Mouse (Mus musculus) forebrain, embryonic 14.5 days (tissue): ENCODE data around the gene Sipa1l2. TPM values are rescaled to one million over a fixed set of nuclear protein-coding genes. Genes with fewer than 3 reads are reported as not detected.

Experiments
- ATAC-seq: fragments of 200-750 bp; cut with Nextera tagmentation; 2 replicates; pipeline ENCODE4 v1.8.0; 2017; ENCODE audit warnings: mild to moderate bottlenecking, moderate library complexity
- DNase-seq: peaks from one replicate; pipeline ENCODE4 v3.0.0-alpha.2; 2015; ENCODE audit warnings: low spot score
- H3K27ac ChIP-seq: fragments of 300-500 bp; sonication (generic); 2 replicates; pipeline ENCODE4 v1.5.1; 2014; ENCODE audit warnings: low read depth, mild to moderate bottlenecking, control low read depth, low read length, moderate library complexity
- H3K27me3 ChIP-seq: fragments of 300-500 bp; sonication (generic); replicated peaks from 2 replicates; pipeline ENCODE4 v1.6.1; 2014; ENCODE audit warnings: low read length, control low read depth, mixed read lengths; ENCODE audit not compliant: control insufficient read depth, insufficient read depth
- H3K36me3 ChIP-seq: fragments of 300-500 bp; sonication (generic); 2 replicates; pipeline ENCODE4 v1.6.1; 2014; ENCODE audit warnings: low read length, control low read depth; ENCODE audit not compliant: control insufficient read depth, insufficient read depth
- H3K4me1 ChIP-seq: fragments of 300-500 bp; sonication (generic); 2 replicates; pipeline ENCODE4 v1.6.1; 2014; ENCODE audit warnings: antibody characterized with exemption, low read length, control low read depth; ENCODE audit not compliant: control insufficient read depth, insufficient read depth
- H3K4me2 ChIP-seq: fragments of 300-500 bp; sonication (generic); 2 replicates; pipeline ENCODE4 v1.6.1; 2014; ENCODE audit warnings: mild to moderate bottlenecking, control low read depth, low read length
- H3K4me3 ChIP-seq: fragments of 300-500 bp; sonication (generic); 2 replicates; pipeline ENCODE4 v1.5.1; 2014; ENCODE audit warnings: low read depth, low read length, control low read depth
- H3K9ac ChIP-seq: fragments of 300-500 bp; sonication (generic); 2 replicates; pipeline ENCODE4 v1.6.1; 2014; ENCODE audit warnings: mild to moderate bottlenecking, low read length, control low read depth, moderate library complexity
- H3K9me3 ChIP-seq: fragments of 300-500 bp; sonication (generic); replicated peaks from 2 replicates; pipeline ENCODE4 v1.6.1; 2016; ENCODE audit warnings: low read length, control low read depth, mixed read lengths; ENCODE audit not compliant: control insufficient read depth
- WGBS: fragments of 180-500 bp; shearing (Covaris S2); extraction: QIAGEN DNeasy Blood & Tissue Kit; methylation state at CpG from one replicate; pipeline ENCODE4 v1.1.7; 2014; 5-methylcytosine and 5-hydroxymethylcytosine counted together
- polyA plus RNA-seq: library from polyadenylated mRNA; unstranded; fragments of >200 nt; fragmentation: Nextera tagmentation; extraction: Ambion mirVana; gene quantifications from 2 replicates; pipeline ENCODE4 v1.2.1, GENCODE M21; 2014

Gene Sipa1l2
- polyA plus RNA-seq, 1 experiment from 2014 or later, result 15.5 TPM

GRCm38 (mm10) chr8:125586587-125586986, 17.0 kb upstream of the Sipa1l2 start:
- WGBS, result 87% methylated on average over 7 of the region's 7 CpGs
- H3K9ac ChIP-seq, result no peak overlapping the region
- ATAC-seq, result no peak

DNA sequence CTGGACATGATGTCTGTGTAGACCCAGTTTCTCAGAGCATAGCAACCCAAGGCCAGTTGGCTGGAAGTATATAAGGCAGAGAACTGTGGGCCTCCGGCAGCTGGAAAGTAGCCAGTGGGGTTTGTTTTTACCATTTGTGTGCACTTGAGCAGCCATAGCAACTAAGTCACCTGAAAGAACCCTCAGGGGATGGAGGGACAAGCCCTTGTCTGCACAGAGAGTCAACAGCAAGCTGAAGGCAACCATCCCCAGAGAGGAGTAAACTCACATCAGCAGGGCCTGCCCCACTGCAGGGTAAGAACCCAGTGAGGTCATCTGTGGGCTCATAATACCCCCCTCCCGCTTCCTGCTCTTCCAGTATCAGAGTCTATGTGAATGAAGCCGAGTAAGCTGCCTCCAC, 14.7 kb upstream of the Sipa1l2 start:
- ATAC-seq, result no peak
- H3K9ac ChIP-seq, result no peak overlapping the region
- 67% methylated on average over 3 of the region's 3 CpGs for WGBS
- H3K27ac ChIP-seq, result no peak overlapping the region
- H3K36me3 ChIP-seq, result no peaks in the 10 kb centered on the region
- DNase-seq, result no peak
- H3K4me2 ChIP-seq, result no peak overlapping the region
- no peaks in the 10 kb centered on the region for H3K9me3 ChIP-seq
- H3K4me1 ChIP-seq, result no peaks in the 10 kb centered on the region
- H3K27me3 ChIP-seq, result no peaks in the 10 kb centered on the region
- H3K4me3 ChIP-seq, result no peak overlapping the region

More at GRCm38 (mm10) chr8:125586587-125586986, 17.0 kb upstream of the Sipa1l2 start:
- H3K36me3 ChIP-seq, result no peaks in the 10 kb centered on the region
- no peak overlapping the region for H3K4me2 ChIP-seq
- H3K4me3 ChIP-seq, result no peak overlapping the region
- no peak overlapping the region for H3K27ac ChIP-seq
- 0 out of 2 replicates have a peak, but pooled peaks cover 4% of the 10 kb centered on the region for H3K4me1 ChIP-seq
- no peaks in the 10 kb centered on the region for H3K9me3 ChIP-seq
- no peak for DNase-seq
- no peaks in the 10 kb centered on the region for H3K27me3 ChIP-seq

- WGBS, result 94% methylated on average over 5 of the region's 5 CpGs
- 0 out of 2 replicates have a peak, but pooled peaks cover 2% of the 10 kb centered on the region for H3K9me3 ChIP-seq
- H3K4me2 ChIP-seq, result no peak overlapping the region
- no peak overlapping the region for H3K27ac ChIP-seq
- H3K36me3 ChIP-seq, result no peaks in the 10 kb centered on the region
- no peaks in the 10 kb centered on the region for H3K27me3 ChIP-seq
- no peak overlapping the region for H3K4me3 ChIP-seq
- H3K9ac ChIP-seq, result no peak overlapping the region
- ATAC-seq (no peak), DNase-seq (no peak)
- no peaks in the 10 kb centered on the region for H3K4me1 ChIP-seq
These were observed 10.8 kb upstream of the Sipa1l2 start for GRCm38 (mm10) chr8:125580426-125580825.

DNA sequence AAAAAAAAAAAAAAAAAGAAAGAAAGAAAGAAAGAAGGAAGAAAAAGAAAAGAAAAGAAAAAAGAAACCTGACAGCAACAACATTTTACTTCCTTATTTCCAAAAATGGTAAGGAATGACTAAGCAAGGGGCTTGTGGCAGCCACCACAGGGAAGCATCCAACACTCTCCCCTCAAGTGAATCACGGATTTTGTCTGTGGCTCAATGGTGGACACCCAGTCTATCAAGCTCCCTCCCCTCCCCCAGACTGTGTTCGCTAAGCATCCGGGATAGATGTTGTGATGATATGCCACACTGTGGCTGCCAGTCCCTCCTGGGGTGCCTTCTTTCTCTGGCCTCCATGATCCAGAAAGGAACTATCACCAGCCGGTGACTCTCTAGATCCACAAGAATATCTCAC, 6.5 kb upstream of the Sipa1l2 start:
- H3K27me3 ChIP-seq, result no peaks in the 10 kb centered on the region
- 83% methylated on average over 4 of the region's 4 CpGs for whole genome bisulfite sequencing
- ATAC-seq (no peak), DNase-seq (no peak)
- H3K4me1 ChIP-seq, result no peaks in the 10 kb centered on the region
- H3K4me2 ChIP-seq, result no peak overlapping the region
- no peak overlapping the region for H3K4me3 ChIP-seq
- no peak overlapping the region for H3K27ac ChIP-seq
- 0 out of 2 replicates have a peak, but pooled peaks cover 2% of the 10 kb centered on the region for H3K9me3 ChIP-seq
- no peak overlapping the region for H3K9ac ChIP-seq
- no peaks in the 10 kb centered on the region for H3K36me3 ChIP-seq

- H3K4me1 ChIP-seq, result no peaks in the 10 kb centered on the region
- H3K27me3 ChIP-seq, result no peaks in the 10 kb centered on the region
- no peaks in the 10 kb centered on the region for H3K36me3 ChIP-seq
- 26% methylated on average over 4 of the region's 4 CpGs for WGBS
- H3K9ac ChIP-seq, result no peak overlapping the region
- 0 out of 2 replicates have a peak, but pooled peaks cover 2% of the 10 kb centered on the region for H3K9me3 ChIP-seq
- H3K4me2 ChIP-seq, result no peak overlapping the region
- no peak for ATAC-seq
- DNase-seq, result peak; percentile 90
- no peak overlapping the region for H3K27ac ChIP-seq
- H3K4me3 ChIP-seq, result no peak overlapping the region
These were observed 4.7 kb upstream of the Sipa1l2 start for GRCm38 (mm10) chr8:125574280-125574679.

- 100% methylated on average over 4 of the region's 4 CpGs for WGBS
- ATAC-seq, result no peak
- Histone ChIP-seq H3K36me3 (no peaks in the 10 kb centered on the region), H3K9ac (no peak overlapping the region), H3K4me2 (no peak overlapping the region), H3K4me1 (peaks cover 8% of the 10 kb centered on the region), H3K4me3 (no peak overlapping the region), H3K27me3 (no peaks in the 10 kb centered on the region), H3K9me3 (no peaks in the 10 kb centered on the region), H3K27ac (no peak overlapping the region)
- DNase-seq, result no peak
These were observed 2.6 kb upstream of the Sipa1l2 start for GRCm38 (mm10) chr8:125572246-125572645.

DNA sequence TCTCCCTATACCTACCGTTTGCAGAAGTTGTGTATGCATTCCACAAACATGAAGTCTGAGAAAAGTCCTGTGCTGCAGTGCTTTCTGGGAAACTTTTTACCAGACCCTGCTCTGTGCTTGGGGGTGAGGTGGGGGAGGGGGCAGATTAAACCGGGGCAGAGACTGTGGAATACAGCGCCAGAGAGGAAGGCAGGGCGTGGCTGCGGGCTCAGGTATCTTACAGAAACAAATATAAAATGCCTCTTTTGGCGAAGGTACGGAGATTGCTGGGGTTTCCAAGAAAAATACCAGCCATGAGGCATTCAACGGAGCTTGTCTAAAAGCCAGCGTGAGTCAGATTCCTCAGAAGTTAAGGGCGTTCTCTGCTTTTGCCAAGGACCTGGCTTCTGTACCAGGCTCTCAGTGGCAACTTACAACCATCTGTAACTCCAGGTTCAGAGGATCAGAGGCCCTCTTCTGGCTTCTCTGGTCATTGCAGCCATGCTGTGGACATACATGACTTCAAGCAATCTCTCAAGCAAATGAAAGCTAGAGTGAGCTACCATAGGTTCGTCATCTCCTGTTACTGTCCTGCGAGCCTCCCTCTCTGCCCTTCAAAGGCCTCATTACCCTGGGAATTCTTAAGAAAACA, 1.3 kb upstream of the Sipa1l2 start:
- Histone ChIP-seq H3K4me3 (no peak overlapping the region), H3K27me3 (no peaks in the 10 kb centered on the region), H3K36me3 (no peaks in the 10 kb centered on the region), H3K9ac (no peak overlapping the region), H3K27ac (no peak overlapping the region), H3K4me1 (peaks cover 20% of the 10 kb centered on the region), H3K4me2 (no peak overlapping the region; the same call in 1 of the 2 replicates), H3K9me3 (no peaks in the 10 kb centered on the region)
- ATAC-seq, result no peak
- DNase-seq, result peak; percentile 41
- 77% methylated on average over 12 of the region's 12 CpGs for WGBS

DNA sequence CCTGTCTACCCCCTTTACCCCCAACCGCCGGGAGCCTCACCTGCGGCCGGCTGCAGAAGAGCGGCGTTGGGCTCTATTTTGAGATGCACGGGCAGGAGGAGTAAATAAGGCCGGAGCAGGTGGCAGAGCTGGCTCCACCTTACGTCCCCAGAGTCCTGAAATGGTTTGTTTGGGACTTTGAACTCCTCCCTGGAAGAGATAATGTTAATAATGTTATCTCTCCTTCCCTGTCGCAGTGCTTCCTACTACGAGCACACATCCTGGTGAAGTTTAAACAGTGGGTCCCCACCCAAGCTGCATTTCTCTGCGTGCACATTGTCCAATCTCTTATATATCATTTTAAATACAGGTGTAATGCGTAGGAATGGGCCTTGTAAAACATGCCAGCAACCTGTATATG, 781 bp upstream of the Sipa1l2 start:
- H3K36me3 ChIP-seq, result no peaks in the 10 kb centered on the region
- DNase-seq (no peak), ATAC-seq (no peak)
- H3K27ac ChIP-seq, result 0 out of 2 replicates have a peak overlapping the region, but pooled peaks have one; percentile 9
- no peaks in the 10 kb centered on the region for H3K9me3 ChIP-seq
- H3K4me3 ChIP-seq, result peak overlapping the region; percentile 77
- no peaks in the 10 kb centered on the region for H3K27me3 ChIP-seq
- peak overlapping the region; percentile 91 for H3K4me2 ChIP-seq
- H3K4me1 ChIP-seq, result peaks cover 21% of the 10 kb centered on the region
- peak overlapping the region; percentile 70 for H3K9ac ChIP-seq
- 16% methylated on average over 13 of the region's 13 CpGs for WGBS

- peak; percentile 19 for ATAC-seq
These were observed 616 bp downstream of the Sipa1l2 start for GRCm38 (mm10) chr8:125568851-125569532.

More at GRCm38 (mm10) chr8:125568851-125569532, 616 bp downstream of the Sipa1l2 start:
- Histone ChIP-seq H3K27ac (peak overlapping the region; percentile 48), H3K4me2 (peak overlapping the region; percentile 91), H3K27me3 (no peaks in the 10 kb centered on the region), H3K4me1 (peaks cover 21% of the 10 kb centered on the region), H3K9me3 (no peaks in the 10 kb centered on the region), H3K36me3 (no peaks in the 10 kb centered on the region), H3K4me3 (peak overlapping the region; percentile 77), H3K9ac (peak overlapping the region; percentile 82)
- WGBS, result under 1% methylated on average over 39 of the region's 39 CpGs
- peak; percentile 94 for DNase-seq
